Mouse (Mus musculus) liver, embryonic 14.5 days (tissue): ENCODE results near the gene Ube2f.

Experiments
- CTCF ChIP-seq: IDR thresholded peaks from 2 replicates; pipeline ENCODE4 v1.5.1; 2016; ENCODE audit warnings: antibody characterized with exemption, low read depth, control low read depth
- EP300 ChIP-seq: IDR thresholded peaks from 2 replicates; pipeline ENCODE4 v1.6.1; 2016; ENCODE audit warnings: antibody characterized with exemption, low read depth

DNA sequence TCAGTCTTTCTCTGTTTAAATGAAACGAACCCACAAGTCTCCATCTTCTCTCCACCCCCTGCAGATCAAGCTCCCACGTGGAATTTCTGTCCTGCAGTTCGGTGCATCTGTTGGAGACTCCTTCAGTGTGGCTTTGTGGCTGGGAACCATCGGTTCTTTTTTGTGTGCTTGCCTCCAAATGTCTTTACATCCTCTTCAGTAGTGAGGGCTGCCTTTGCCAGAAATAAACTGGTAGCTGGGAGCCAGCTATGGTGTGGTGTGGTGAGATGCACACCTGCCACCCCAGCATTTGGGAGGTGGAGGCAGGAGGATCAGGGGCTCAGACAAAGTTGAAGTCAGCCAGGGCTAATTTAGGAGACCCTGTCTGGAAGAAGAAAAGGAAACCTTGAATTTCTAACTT is 82.0 kb downstream of the Ube2f start:
- TF ChIP-seq CTCF: no peak
- no peak for TF ChIP-seq EP300
